Mouse (Mus musculus) CH12.LX (cell line): ENCODE measurements around the gene Hist2h4. TPM values are rescaled to one million over a fixed set of nuclear protein-coding genes. Genes with fewer than 3 reads are reported as not detected.

ENCODE experiments used
- DNase-seq: peaks from one replicate; pipeline ENCODE4 v3.0.0-alpha.2; 2013; ENCODE audit errors: extremely low read depth
- H3K27ac ChIP-seq: 2 replicates; pipeline ENCODE4 v1.5.1; 2012; ENCODE audit warnings: low read depth, mild to moderate bottlenecking, control low read depth, moderate library complexity; ENCODE audit not compliant: insufficient read depth
- H3K27me3 ChIP-seq: replicated peaks from 2 replicates; pipeline ENCODE3; 2012; ENCODE audit warnings: inconsistent platforms
- H3K36me3 ChIP-seq, 2 experiments: replicated peaks in 1 of 2; 2 replicates each; pipeline versions ENCODE3 to v1.6.1; 2012; ENCODE audit warnings: inconsistent platforms in 1 of 2, low read length in 1 of 2, mild to moderate bottlenecking in 1 of 2, mixed read lengths in 1 of 2, moderate library complexity in 1 of 2; ENCODE audit not compliant: control insufficient read depth in 1 of 2, insufficient read depth in 1 of 2
- H3K4me1 ChIP-seq, 2 experiments: 2 replicates each; pipeline ENCODE4 v1.6.1; 2012; ENCODE audit warnings: inconsistent platforms in 1 of 2, moderate library complexity in 1 of 2; ENCODE audit not compliant: insufficient read depth in 2 of 2, control insufficient read depth in 1 of 2
- H3K4me2 ChIP-seq: 2 replicates; pipeline ENCODE4 v1.6.1; 2012; ENCODE audit warnings: low read depth, mild to moderate bottlenecking, control low read depth; ENCODE audit not compliant: poor library complexity, insufficient read depth, severe bottlenecking
- H3K4me3 ChIP-seq, 3 experiments: fragments of 150-350 bp in 1 of 3; sonication (generic) in 1 of 3; replicated peaks in 1 of 3; 2 replicates each; pipeline versions ENCODE3 to v1.5.1; 2011 to 2012; ENCODE audit warnings: low read depth in 2 of 3, low read length in 2 of 3, mild to moderate bottlenecking in 2 of 3, moderate library complexity in 2 of 3, control low read depth in 1 of 3, improper control_type of control experiment in 1 of 3, inconsistent platforms in 1 of 3, mixed read lengths in 1 of 3; ENCODE audit not compliant: poor library complexity in 1 of 3
- H3K79me2 ChIP-seq: replicated peaks from 2 replicates; pipeline ENCODE4 v1.6.1; 2012; ENCODE audit warnings: mild to moderate bottlenecking, moderate library complexity; ENCODE audit not compliant: control insufficient read depth, poor library complexity, insufficient read depth, severe bottlenecking; ENCODE audit errors: extremely low read depth
- H3K9ac ChIP-seq: 2 replicates; pipeline ENCODE4 v1.6.1; 2012; ENCODE audit warnings: low read depth, mild to moderate bottlenecking, control low read depth, moderate library complexity; ENCODE audit not compliant: insufficient read depth
- H3K9me3 ChIP-seq: replicated peaks from 2 replicates; pipeline ENCODE3; 2012; ENCODE audit warnings: low read length, inconsistent platforms, mixed read lengths
- BHLHE40 ChIP-seq: IDR thresholded peaks from 2 replicates; pipeline ENCODE4 v1.6.1; 2011; ENCODE audit warnings: mild to moderate bottlenecking, low read depth, low read length, improper control_type of control experiment
- CTCF ChIP-seq, 2 experiments: IDR thresholded peaks in 1 of 2; conservative IDR thresholded peaks in 1 of 2; 2 replicates each; pipeline ENCODE4 v1.5.1; 2011 to 2012; ENCODE audit warnings: low read depth in 2 of 2, low read length in 2 of 2, improper control_type of control experiment in 1 of 2, inconsistent platforms in 1 of 2, mild to moderate bottlenecking in 1 of 2, moderate library complexity in 1 of 2
- E2F4 ChIP-seq: IDR thresholded peaks from 2 replicates; pipeline ENCODE4 v1.6.1; 2011; ENCODE audit warnings: low read depth, low read length, improper control_type of control experiment; ENCODE audit not compliant: insufficient replicate concordance
- EP300 ChIP-seq: IDR thresholded peaks from 2 replicates; pipeline ENCODE4 v1.6.1; 2011; ENCODE audit warnings: low read length, improper control_type of control experiment
- IRF4 ChIP-seq: IDR thresholded peaks from 2 replicates; pipeline ENCODE4 v1.6.1; 2014; ENCODE audit warnings: low read depth, mild to moderate bottlenecking, inconsistent platforms, low read length, improper control_type of control experiment
- KAT2A ChIP-seq: IDR thresholded peaks from 2 replicates; pipeline ENCODE4 v1.6.1; 2012; ENCODE audit warnings: low read length, improper control_type of control experiment, inconsistent platforms; ENCODE audit not compliant: insufficient replicate concordance
- NRF1 ChIP-seq: IDR thresholded peaks from 2 replicates; pipeline ENCODE4 v1.6.1; 2014; ENCODE audit warnings: low read depth, mild to moderate bottlenecking, inconsistent platforms, low read length, improper control_type of control experiment, moderate library complexity
- POLR2AphosphoS2 ChIP-seq: IDR thresholded peaks from 2 replicates; pipeline ENCODE4 v1.6.1; 2011; ENCODE audit warnings: low read depth, low read length, improper control_type of control experiment
- RAD21 ChIP-seq: IDR thresholded peaks from 2 replicates; pipeline ENCODE4 v1.6.1; 2011; ENCODE audit warnings: low read depth, mild to moderate bottlenecking, low read length, improper control_type of control experiment, moderate library complexity
- TBP ChIP-seq: conservative IDR thresholded peaks from 2 replicates; pipeline ENCODE4 v1.6.1; 2011; ENCODE audit warnings: low read depth, low read length, improper control_type of control experiment
- dilution Hi-C: fragments of 300-500 bp; cut with MboI; formaldehyde crosslinking; loops from 2 replicates; pipeline ENCODE4 v1.14.3; 2020; ENCODE audit warnings: low sequenced_read_pairs; ENCODE audit not compliant: extremely low pct_unique_long_range_greater_than_20kb, extremely low pct_ligation_motif_present
- in situ Hi-C: fragments of 300-500 bp; cut with MboI; formaldehyde crosslinking; loops from 3 replicates; pipeline ENCODE4 v1.14.3; 2019; ENCODE audit warnings: low sequenced_read_pairs, low pct_ligation_motif_present, low pct_unique_long_range_greater_than_20kb, mixed read lengths
- polyA plus RNA-seq: library from polyadenylated mRNA; unstranded; fragments of >175 nt; gene quantifications from 2 replicates; pipeline ENCODE4 v1.2.1, GENCODE M21; 2012; ENCODE audit warnings: low read depth; ENCODE audit not compliant: insufficient read length
- total RNA-seq, 2 experiments: library from RNA; depleted of rRNA; stranded (reverse); fragments of 300-350 nt in 1 of 2; fragments of >200 nt in 1 of 2; gene quantifications; 2 replicates each; pipeline ENCODE4 v1.2.3; 2012 to 2014

The Hist2h4 gene
- total and polyA plus RNA-seq, 3 experiments, result 0.91 to 116 (median 2.5) TPM

- TF ChIP-seq BHLHE40, result peak; percentile 77
Measured at GRCm38 (mm10) chr3:96277800-96278624, 14.9 kb upstream of the Hist2h4 start (continued).

- Histone ChIP-seq H3K4me2 (peak overlapping the region; percentile 82), H3K4me1 (peaks cover 0 to 12% of the 10 kb centered on the region in 2 experiments; a peak in 2 of 4 replicates), H3K79me2 (no peaks in the 10 kb centered on the region), H3K9ac (peak overlapping the region; percentile 75), H3K27ac (peak overlapping the region; percentile 45), H3K4me3 (peak overlapping the region; percentile 30 to 67 (median 52)), H3K36me3 (no peaks in the 10 kb centered on the region), H3K9me3 (no peaks in the 10 kb centered on the region), H3K27me3 (peaks cover 10% of the 10 kb centered on the region)
- TF ChIP-seq POLR2AphosphoS2 (no peak), E2F4 (0 out of 2 replicates have a peak, but pooled peaks have one; percentile 8), CTCF (conservative IDR thresholded peaks at IDR 0.05 in 1 of 2, IDR thresholded peaks at IDR 0.05 in 1 of 2; ENCODE audit: low read depth in 2 of 2, low read length in 2 of 2) (peak in 1 of 2 experiments; percentile 61; a peak in 2 of 4 replicates)
- dilution Hi-C loops (no loop called here), in situ Hi-C loops (loop anchor here (25.0 kb wide), 1 partner anchor 260 kb away; the partner anchor contains the start of gene Hfe2)
- peak; percentile 65 for DNase-seq
Measured at GRCm38 (mm10) chr3:96277428-96277799, 14.3 kb upstream of the Hist2h4 start.

DNA sequence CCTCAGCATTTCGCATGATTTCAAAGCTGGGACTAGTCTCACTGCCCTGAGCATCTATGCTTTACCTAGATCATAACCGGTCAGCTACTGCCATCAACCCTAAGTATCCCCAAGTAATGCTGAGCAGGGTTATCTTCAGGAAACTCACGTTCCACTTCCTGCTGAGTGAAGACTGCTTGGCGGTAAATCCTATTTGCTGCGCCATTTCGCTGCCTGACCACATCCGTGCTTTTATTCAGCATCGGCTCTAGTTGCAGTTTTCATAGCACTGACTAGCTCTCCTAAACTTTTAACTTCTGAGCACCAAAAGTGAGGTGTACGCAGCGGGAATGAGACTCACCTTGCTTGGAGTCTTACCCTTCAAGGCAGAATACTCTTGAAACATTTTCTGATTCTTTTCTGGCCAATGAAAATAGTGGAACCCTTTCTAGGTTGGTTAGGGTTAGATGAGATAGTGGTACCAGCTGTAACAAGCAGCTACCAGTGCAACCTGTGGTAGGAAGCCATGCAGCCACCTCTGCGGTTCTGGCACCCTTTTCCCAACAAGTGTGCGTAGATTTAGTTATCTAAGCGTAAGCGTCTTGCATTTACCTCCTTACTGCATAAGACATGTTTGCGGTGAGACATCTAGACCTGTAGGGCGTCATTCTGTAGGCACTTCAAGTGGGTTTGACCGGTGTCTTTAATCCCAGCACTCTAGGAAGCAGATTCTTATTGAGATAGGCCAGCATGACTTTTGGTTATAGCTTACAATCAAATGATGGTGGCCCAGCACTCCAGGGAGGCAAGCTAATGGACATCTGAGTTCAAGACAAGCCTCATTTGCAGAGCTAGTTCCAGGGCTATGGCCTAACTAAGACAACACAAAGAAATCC, 10.7 kb upstream of the Hist2h4 start:
- H3K4me1 ChIP-seq, result peaks cover 0 to 15% of the 10 kb centered on the region in 2 experiments; a peak in 2 of 4 replicates
- H3K4me2 ChIP-seq, result no peak overlapping the region
- no peaks in the 10 kb centered on the region for H3K79me2 ChIP-seq
- TF ChIP-seq IRF4 (no peak), TBP (no peak), E2F4 (no peak), KAT2A (no peak), NRF1 (no peak), RAD21 (no peak), CTCF (conservative IDR thresholded peaks at IDR 0.05 in 1 of 2, IDR thresholded peaks at IDR 0.05 in 1 of 2; ENCODE audit: low read depth in 2 of 2, low read length in 2 of 2) (no peak), EP300 (no peak)
- TF ChIP-seq, all 38 proteins: peak for 0
- no peaks in the 10 kb centered on the region for H3K27me3 ChIP-seq
- in situ Hi-C loops, result no loop called here
- no peak overlapping the region for H3K27ac ChIP-seq
- dilution Hi-C loops, result no loop called here
- no peak overlapping the region for H3K4me3 ChIP-seq
- no peaks in the 10 kb centered on the region for H3K9me3 ChIP-seq
- H3K9ac ChIP-seq, result no peak overlapping the region
- DNase-seq, result no peak
- H3K36me3 ChIP-seq, result no peaks in the 10 kb centered on the region
